Mouse (Mus musculus) 3134 (cell line): ENCODE results near the gene Adgrb2.

Experiments
- DNase-seq: peaks from one replicate; pipeline ENCODE4 v3.0.0-alpha.2; 2011; ENCODE audit warnings: low spot score; ENCODE audit not compliant: insufficient read length; ENCODE audit errors: extremely low read depth

Adgrb2 gene

GRCm38 (mm10) chr4:130063191-130063590 is 78.5 kb downstream of the Adgrb2 start:
- no peak for DNase-seq

GRCm38 (mm10) chr4:130066816-130067215 is 82.1 kb downstream of the Adgrb2 start:
- no peak for DNase-seq

GRCm38 (mm10) chr4:130070523-130070922 is 85.9 kb downstream of the Adgrb2 start:
- no peak for DNase-seq

- no peak for DNase-seq
Observed at GRCm38 (mm10) chr4:130071758-130072157, 87.1 kb downstream of the Adgrb2 start.
